ENCODE assay signal across 12 mouse cellular contexts in genomic region chr7:64042978-64043377, GRCm38 (mm10).
DNase-seq lines count a peak whose midpoint lies in the region; ATAC-seq and TF ChIP-seq lines count a peak whose summit lies in the region.
"Had no signal": no experiment of that assay in that cellular context is flagged by ENCODE, and none has a peak within 500 bp of the region (broad histone marks: within the 10 kb centered on the region; RNA-seq: fewer than 3 reads in every experiment).

No protein-coding gene starts in this region.

- WGBS in kidney, embryonic 14.5 days, result 42% methylated on average over 2 of the region's 2 CpGs
- 2% methylated on average over 2 of the region's 2 CpGs for WGBS in thymus, adult 2 months
- 86% methylated on average over 2 of the region's 2 CpGs for WGBS in midbrain, embryonic 16.5 days

- no peak for TF ChIP-seq CTCF in thymus, adult 2 months (IDR thresholded peaks at IDR 0.05; ENCODE audit: borderline replicate concordance, control insufficient read depth, extremely low read depth, insufficient read depth, low read length, poor library complexity)

- H3K27me3 ChIP-seq in kidney, embryonic 14.5 days (ENCODE audit: control insufficient read depth, insufficient read depth, low read length), result no peaks in the 10 kb centered on the region
- H3K27me3 ChIP-seq in thymus, adult 2 months (ENCODE audit: control insufficient read depth, insufficient read depth, low read length), result no peaks in the 10 kb centered on the region
- H3K27me3 ChIP-seq in midbrain, embryonic 16.5 days (ENCODE audit: control insufficient read depth, insufficient read depth, low read depth, low read length), result no peaks in the 10 kb centered on the region
- H3K27me3 ChIP-seq: hindbrain, embryonic 12.5 days had no signal

- H3K4me2 ChIP-seq in kidney, embryonic 14.5 days (replicated peaks; ENCODE audit: low read depth, low read length), result no peak overlapping the region
- no peak overlapping the region for H3K4me2 ChIP-seq in midbrain, embryonic 16.5 days (ENCODE audit: low read length)
- H3K4me2 ChIP-seq: hindbrain, embryonic 12.5 days had no signal

- H3K4me3 ChIP-seq in kidney, embryonic 14.5 days (ENCODE audit: low read length), result no peak overlapping the region
- H3K4me3 ChIP-seq in thymus, adult 2 months (ENCODE audit: control insufficient read depth, insufficient read depth, low read length), result peak overlapping the region; percentile 20
- no peak overlapping the region for H3K4me3 ChIP-seq in midbrain, embryonic 16.5 days (ENCODE audit: low read depth, low read length)
- H3K4me3 ChIP-seq: erythroblast, embryonic 14.5 days; hindbrain, embryonic 12.5 days had no signal

- ATAC-seq in kidney, embryonic 14.5 days (ENCODE audit: low FRiP score, low TSS enrichment), result peak; percentile 37; the same call in 1 of the 2 replicates
- peak; percentile 95 for ATAC-seq in inflammation-experienced regulatory T-cells, adult 6 months
- ATAC-seq in midbrain, embryonic 16.5 days, result no peak

- H3K36me3 ChIP-seq in kidney, embryonic 14.5 days (ENCODE audit: control insufficient read depth, insufficient read depth, low read length), result no peaks in the 10 kb centered on the region
- no peaks in the 10 kb centered on the region for H3K36me3 ChIP-seq in thymus, adult 2 months (ENCODE audit: control insufficient read depth, insufficient read depth, low read length)
- no peaks in the 10 kb centered on the region for H3K36me3 ChIP-seq in midbrain, embryonic 16.5 days (ENCODE audit: control insufficient read depth, insufficient read depth, low read length)
- H3K36me3 ChIP-seq: hindbrain, embryonic 12.5 days had no signal

- H3K27ac ChIP-seq in kidney, embryonic 14.5 days (ENCODE audit: low read depth, low read length), result no peak overlapping the region
- peak overlapping the region; percentile 94 for H3K27ac ChIP-seq in thymus, adult 2 months (ENCODE audit: control insufficient read depth, insufficient read depth, low read length)
- no peak overlapping the region for H3K27ac ChIP-seq in midbrain, embryonic 16.5 days (ENCODE audit: low read length)
- H3K27ac ChIP-seq: hindbrain, embryonic 12.5 days had no signal

- no peak overlapping the region for H3K9ac ChIP-seq in kidney, embryonic 14.5 days (ENCODE audit: low read depth, low read length)
- H3K9ac ChIP-seq in midbrain, embryonic 16.5 days (ENCODE audit: low read depth, low read length), result no peak overlapping the region
- H3K9ac ChIP-seq: hindbrain, embryonic 12.5 days had no signal

- H3K9me3 ChIP-seq in kidney, embryonic 14.5 days (ENCODE audit: control insufficient read depth, low read length), result 0 out of 2 replicates have a peak, but pooled peaks cover 3% of the 10 kb centered on the region
- H3K9me3 ChIP-seq in midbrain, embryonic 16.5 days (replicated peaks; ENCODE audit: control insufficient read depth, low read length, poor library complexity, severe bottlenecking), result no peaks in the 10 kb centered on the region

- peaks cover under 1% of the 10 kb centered on the region; the same call in 1 of the 2 replicates for H3K4me1 ChIP-seq in kidney, embryonic 14.5 days (ENCODE audit: control insufficient read depth, insufficient read depth, low read length)
- peaks cover 39% of the 10 kb centered on the region for H3K4me1 ChIP-seq in thymus, adult 2 months (replicated peaks; ENCODE audit: control insufficient read depth, insufficient read depth, low read length)
- no peaks in the 10 kb centered on the region; the same call in 1 of the 2 replicates for H3K4me1 ChIP-seq in midbrain, embryonic 16.5 days (ENCODE audit: control insufficient read depth, insufficient read depth, low read length)
- H3K4me1 ChIP-seq: hindbrain, embryonic 12.5 days had no signal

- DNase-seq in kidney, postnatal 25 days, result no peak
- peak; percentile 66 to 73 for DNase-seq in CD8-positive naive resting alpha-beta T cell, adult 2 months (ENCODE audit: low read depth in 2 of 2, low spot score in 2 of 2)
- DNase-seq in thymus, adult 2 months, result peak; percentile 75
- DNase-seq in layer of hippocampus, adult 9-11 months, result no peak
- no peak for DNase-seq in testis, postnatal 10 days (ENCODE audit: low spot score)
- DNase-seq: adrenal gland, adult 2 months; cerebellum, adult 11 months had no signal

- TF ChIP-seq POLR2A in thymus, adult 2 months (IDR thresholded peaks at IDR 0.05; ENCODE audit: control insufficient read depth, extremely low read depth, insufficient read depth, low read length, poor library complexity), result no peak

Comparison
In these comparisons a context has a peak if more than half of its experiments do, and no peak if none do; other contexts are left out.
1. DNase-seq: peak in CD8-positive naive resting alpha-beta T cell, adult 2 months (2 of 2) and thymus, adult 2 months (single experiment); none in kidney, postnatal 25 days (0 of 2), layer of hippocampus, adult 9-11 months (single experiment) and testis, postnatal 10 days (single experiment).